Mouse (Mus musculus) heart, postnatal 0 days (tissue): ENCODE measurements around the gene Os9.

Experiments
- CTCF ChIP-seq: IDR thresholded peaks from 2 replicates; pipeline ENCODE4 v1.5.1; 2016; ENCODE audit warnings: antibody characterized with exemption, control low read depth, low read depth
- EP300 ChIP-seq: IDR thresholded peaks from 2 replicates; pipeline ENCODE4 v1.6.1; 2016; ENCODE audit warnings: antibody characterized with exemption, low read depth

GRCm38 (mm10) chr10:127108262-127108583 lies 12.7 kb downstream of the Os9 start:
- TF ChIP-seq CTCF (no peak), EP300 (no peak)
